Mouse (Mus musculus) liver, embryonic 13.5 days (tissue): ENCODE data around the gene Brwd1. TPM values are rescaled to one million over a fixed set of nuclear protein-coding genes. Genes with fewer than 3 reads are reported as not detected.

Source experiments
- ATAC-seq: fragments of 200-750 bp; cut with Nextera tagmentation; 2 replicates; pipeline ENCODE4 v1.8.0; 2017; ENCODE audit warnings: low read depth, mild to moderate bottlenecking, moderate number of reproducible peaks, moderate library complexity
- DNase-seq: peaks from one replicate; pipeline ENCODE4 v3.0.0; 2022
- H3K27ac ChIP-seq: fragments of 300-500 bp; sonication (generic); 2 replicates; pipeline ENCODE4 v1.5.1; 2015; ENCODE audit warnings: moderate library complexity, mild to moderate bottlenecking, inconsistent platforms
- H3K27me3 ChIP-seq: fragments of 300-500 bp; sonication (generic); 2 replicates; pipeline ENCODE4 v1.6.1; 2015; ENCODE audit warnings: mild to moderate bottlenecking, inconsistent platforms
- H3K36me3 ChIP-seq: fragments of 300-500 bp; sonication (generic); 2 replicates; pipeline ENCODE4 v1.6.1; 2015; ENCODE audit warnings: mild to moderate bottlenecking, inconsistent platforms
- H3K4me1 ChIP-seq: fragments of 300-500 bp; sonication (generic); replicated peaks from 2 replicates; pipeline ENCODE4 v1.6.1; 2015; ENCODE audit warnings: inconsistent platforms
- H3K4me2 ChIP-seq: fragments of 300-500 bp; sonication (generic); 2 replicates; pipeline ENCODE4 v1.6.1; 2015; ENCODE audit warnings: inconsistent platforms, mild to moderate bottlenecking, moderate library complexity
- H3K4me3 ChIP-seq: fragments of 300-500 bp; sonication (generic); replicated peaks from 2 replicates; pipeline ENCODE4 v1.5.1; 2015; ENCODE audit warnings: mild to moderate bottlenecking, inconsistent platforms
- H3K9ac ChIP-seq: fragments of 300-500 bp; sonication (generic); 2 replicates; pipeline ENCODE4 v1.6.1; 2015; ENCODE audit warnings: mild to moderate bottlenecking, inconsistent platforms
- H3K9me3 ChIP-seq: fragments of 300-500 bp; sonication (generic); replicated peaks from 2 replicates; pipeline ENCODE4 v1.6.1; 2016; ENCODE audit warnings: inconsistent platforms
- WGBS: fragments of 180-500 bp; shearing (Covaris S2); methylation state at CpG from one replicate; pipeline ENCODE4 v1.1.7; 2015; ENCODE audit not compliant: insufficient replicate concordance; 5-methylcytosine and 5-hydroxymethylcytosine counted together
- microRNA-seq: library from miRNA; unstranded; fragments of <30 nt; microRNA quantifications from one replicate; pipeline ENCODE4, GENCODE M21; 2016
- polyA plus RNA-seq: library from polyadenylated mRNA; unstranded; fragments of >200 nt; fragmentation: Nextera tagmentation; extraction: Ambion mirVana; gene quantifications from 2 replicates; pipeline ENCODE4 v1.2.1, GENCODE M21; 2015

Brwd1 gene
- polyA plus RNA-seq, 1 experiment from 2014 or later = 16.2 TPM

- H3K9me3 ChIP-seq = no peaks in the 10 kb centered on the region
- H3K9ac ChIP-seq = no peak overlapping the region
- H3K4me3 ChIP-seq = no peak overlapping the region
- ATAC-seq (no peak), DNase-seq (no peak)
- H3K27ac ChIP-seq = no peak overlapping the region
- WGBS = 25% methylated on average over 20 of the region's 20 CpGs
- no peak overlapping the region for H3K4me2 ChIP-seq
- no peaks in the 10 kb centered on the region for H3K27me3 ChIP-seq
- peaks cover 4% of the 10 kb centered on the region; the same call in 1 of the 2 replicates for H3K4me1 ChIP-seq
- H3K36me3 ChIP-seq = no peaks in the 10 kb centered on the region
Measured at GRCm38 (mm10) chr16:95945389-95946311, 136.7 kb downstream of the Brwd1 start.

- no peak for ATAC-seq
- Histone ChIP-seq H3K4me1 (peaks cover 4% of the 10 kb centered on the region; the same call in 1 of the 2 replicates), H3K27ac (no peak overlapping the region), H3K9me3 (no peaks in the 10 kb centered on the region), H3K4me2 (no peak overlapping the region), H3K4me3 (no peak overlapping the region), H3K9ac (no peak overlapping the region), H3K36me3 (no peaks in the 10 kb centered on the region), H3K27me3 (no peaks in the 10 kb centered on the region)
- whole genome bisulfite sequencing = 74% methylated on average over 6 of the region's 6 CpGs
- no peak for DNase-seq
Measured at GRCm38 (mm10) chr16:95943186-95943585, 139.1 kb downstream of the Brwd1 start.

Small RNAs within 50 kb of the gene (microRNA-seq; reads per million reads assigned to microRNA genes)
- gene Gm27833 = not detected

Other genes starting within 250 kb of the Brwd1 start
- 68.8 and 70.4 TPM in 2 replicates for gene Psmg1, start 91.6 kb downstream of the Brwd1 start, polyA plus RNA-seq
- 173 and 234 TPM in 2 replicates for gene Hmgn1, start 45.2 kb upstream of the Brwd1 start, polyA plus RNA-seq
- gene Wrb, start 62.9 kb upstream of the Brwd1 start, polyA plus RNA-seq = 19.1 and 22.4 TPM in 2 replicates
- gene Lca5l, start 109.7 kb upstream of the Brwd1 start, polyA plus RNA-seq = 0.13 and 0.21 TPM in 2 replicates
- gene Sh3bgr, start 117.9 kb upstream of the Brwd1 start, polyA plus RNA-seq = 1.2 and 1.5 TPM in 2 replicates
- gene B3galt5, start 153.3 kb upstream of the Brwd1 start, polyA plus RNA-seq = 0.06 and 0.21 TPM in 2 replicates